Mouse (Mus musculus) heart, embryonic 14.5 days (tissue): ENCODE measurements around the gene Rpl31. TPM values are rescaled to one million over a fixed set of nuclear protein-coding genes. Genes with fewer than 3 reads are reported as not detected.

Source experiments
- ATAC-seq: fragments of 200-750 bp; cut with Nextera tagmentation; 2 replicates; pipeline ENCODE4 v1.8.0; 2017; ENCODE audit warnings: low read depth, moderate TSS enrichment; ENCODE audit not compliant: insufficient number of reproducible peaks, insufficient read depth, low FRiP score
- H3K27ac ChIP-seq, 2 experiments: fragments of 200-500 bp in 1 of 2; fragments of 300-500 bp in 1 of 2; sonication (generic) in 1 of 2; replicated peaks in 1 of 2; 2 replicates each; pipeline ENCODE4 v1.5.1; 2012 to 2014; ENCODE audit warnings: low read depth in 2 of 2, low read length in 2 of 2, control low read depth in 1 of 2, mild to moderate bottlenecking in 1 of 2, mixed read lengths in 1 of 2; ENCODE audit not compliant: control insufficient read depth in 1 of 2, insufficient read depth in 1 of 2
- H3K27me3 ChIP-seq: fragments of 300-500 bp; sonication (generic); 2 replicates; pipeline ENCODE4 v1.6.1; 2014; ENCODE audit warnings: mild to moderate bottlenecking, low read length, control low read depth; ENCODE audit not compliant: control insufficient read depth, insufficient read depth
- H3K36me3 ChIP-seq: fragments of 300-500 bp; sonication (generic); 2 replicates; pipeline ENCODE4 v1.6.1; 2014; ENCODE audit warnings: mild to moderate bottlenecking, control low read depth, low read length, mixed read lengths; ENCODE audit not compliant: control insufficient read depth, insufficient read depth
- H3K4me1 ChIP-seq, 2 experiments: fragments of 200-500 bp in 1 of 2; fragments of 300-500 bp in 1 of 2; sonication (generic) in 1 of 2; 2 replicates each; pipeline ENCODE4 v1.6.1; 2012 to 2014; ENCODE audit warnings: low read length in 2 of 2, control low read depth in 1 of 2, mixed read lengths in 1 of 2; ENCODE audit not compliant: control insufficient read depth in 2 of 2, insufficient read depth in 2 of 2
- H3K4me2 ChIP-seq: fragments of 300-500 bp; sonication (generic); 2 replicates; pipeline ENCODE4 v1.6.1; 2014; ENCODE audit warnings: mild to moderate bottlenecking, low read length
- H3K4me3 ChIP-seq, 2 experiments: fragments of 200-500 bp in 1 of 2; fragments of 300-500 bp in 1 of 2; sonication (generic) in 1 of 2; 2 replicates each; pipeline ENCODE4 v1.5.1; 2012 to 2014; ENCODE audit warnings: low read length in 2 of 2, mild to moderate bottlenecking in 2 of 2, control low read depth in 1 of 2, low read depth in 1 of 2, moderate library complexity in 1 of 2; ENCODE audit not compliant: control insufficient read depth in 1 of 2, insufficient read depth in 1 of 2
- H3K9ac ChIP-seq: fragments of 300-500 bp; sonication (generic); 2 replicates; pipeline ENCODE4 v1.6.1; 2014; ENCODE audit warnings: mild to moderate bottlenecking, low read length
- H3K9me3 ChIP-seq: fragments of 300-500 bp; sonication (generic); 2 replicates; pipeline ENCODE4 v1.6.1; 2016; ENCODE audit warnings: low read length, control low read depth; ENCODE audit not compliant: control insufficient read depth
- WGBS: fragments of 180-500 bp; shearing (Covaris S2); extraction: QIAGEN DNeasy Blood & Tissue Kit; methylation state at CpG from one replicate; pipeline ENCODE4 v1.1.7; 2014; 5-methylcytosine and 5-hydroxymethylcytosine counted together
- polyA plus RNA-seq: library from polyadenylated mRNA; unstranded; fragments of >200 nt; fragmentation: Nextera tagmentation; extraction: Ambion mirVana; gene quantifications from 2 replicates; pipeline ENCODE4 v1.2.1, GENCODE M21; 2014

Gene Rpl31
- polyA plus RNA-seq, 1 experiment from 2014 or later: 528 TPM

GRCm38 (mm10) chr1:39332456-39332855 lies 35.2 kb upstream of the Rpl31 start:
- no peaks in the 10 kb centered on the region for H3K9me3 ChIP-seq
- no peaks in the 10 kb centered on the region for H3K27me3 ChIP-seq
- no peaks in the 10 kb centered on the region for H3K36me3 ChIP-seq
- H3K27ac ChIP-seq: no peak overlapping the region
- no peak for ATAC-seq
- no peak overlapping the region for H3K9ac ChIP-seq
- peaks cover 18 to 46% of the 10 kb centered on the region in 2 experiments for H3K4me1 ChIP-seq
- no peak overlapping the region for H3K4me2 ChIP-seq
- 73% methylated on average over 4 of the region's 4 CpGs for WGBS
- H3K4me3 ChIP-seq: no peak overlapping the region

DNA sequence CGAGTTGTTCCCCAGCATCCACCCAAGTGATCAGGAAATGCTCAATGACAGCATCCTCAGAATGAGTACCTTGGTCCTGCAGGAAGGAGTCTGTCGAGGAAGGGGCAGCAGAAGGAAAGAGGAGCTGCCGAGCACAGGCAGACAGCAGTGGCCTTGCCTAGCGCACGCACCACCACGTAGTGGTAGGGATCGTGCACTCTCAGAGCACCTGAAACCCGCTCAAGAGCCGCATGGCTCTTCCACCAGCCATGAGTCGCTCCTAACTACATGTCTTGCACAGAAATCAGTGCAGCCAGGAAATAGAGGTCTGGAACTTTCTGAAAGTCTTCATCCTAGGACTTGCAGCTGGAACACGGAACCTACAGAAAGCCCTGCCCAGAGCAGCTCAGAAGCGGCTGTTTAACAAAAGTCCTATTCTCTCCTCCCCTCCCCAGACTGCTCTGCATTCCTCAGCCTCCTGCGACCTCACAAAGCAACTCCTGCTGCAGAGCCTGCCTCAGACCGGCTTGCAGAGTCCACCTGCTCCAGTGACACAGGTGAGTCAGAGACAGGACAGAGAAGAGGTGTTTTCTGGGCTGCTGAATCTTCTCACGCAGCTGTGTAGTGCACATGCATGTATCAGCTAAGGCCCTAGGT lies 32.0 kb upstream of the Rpl31 start:
- no peak overlapping the region for H3K9ac ChIP-seq
- H3K4me3 ChIP-seq: no peak overlapping the region
- ATAC-seq: no peak
- H3K9me3 ChIP-seq: no peaks in the 10 kb centered on the region
- H3K4me1 ChIP-seq: peaks cover 12 to 28% of the 10 kb centered on the region in 2 experiments
- H3K27ac ChIP-seq: no peak overlapping the region
- WGBS: 30% methylated on average over 15 of the region's 15 CpGs
- H3K27me3 ChIP-seq: no peaks in the 10 kb centered on the region
- no peak overlapping the region for H3K4me2 ChIP-seq
- no peaks in the 10 kb centered on the region for H3K36me3 ChIP-seq

- WGBS: 81% methylated on average over 8 of the region's 8 CpGs
- Histone ChIP-seq H3K27ac (no peak overlapping the region), H3K4me3 (no peak overlapping the region), H3K4me1 (peaks cover 4 to 18% of the 10 kb centered on the region in 2 experiments), H3K9ac (no peak overlapping the region), H3K4me2 (no peak overlapping the region), H3K9me3 (no peaks in the 10 kb centered on the region), H3K36me3 (no peaks in the 10 kb centered on the region), H3K27me3 (no peaks in the 10 kb centered on the region)
- ATAC-seq: no peak
Observed at GRCm38 (mm10) chr1:39336788-39337187, 30.9 kb upstream of the Rpl31 start.

- no peak overlapping the region for H3K4me2 ChIP-seq
- no peaks in the 10 kb centered on the region for H3K9me3 ChIP-seq
- H3K9ac ChIP-seq: no peak overlapping the region
- peaks cover 2 to 10% of the 10 kb centered on the region in 2 experiments for H3K4me1 ChIP-seq
- H3K4me3 ChIP-seq: no peak overlapping the region
- no peak for ATAC-seq
- 73% methylated on average over 10 of the region's 10 CpGs for WGBS
- H3K27me3 ChIP-seq: no peaks in the 10 kb centered on the region
- H3K36me3 ChIP-seq: no peaks in the 10 kb centered on the region
- H3K27ac ChIP-seq: no peak overlapping the region
Observed at GRCm38 (mm10) chr1:39338831-39339230, 28.8 kb upstream of the Rpl31 start.

DNA sequence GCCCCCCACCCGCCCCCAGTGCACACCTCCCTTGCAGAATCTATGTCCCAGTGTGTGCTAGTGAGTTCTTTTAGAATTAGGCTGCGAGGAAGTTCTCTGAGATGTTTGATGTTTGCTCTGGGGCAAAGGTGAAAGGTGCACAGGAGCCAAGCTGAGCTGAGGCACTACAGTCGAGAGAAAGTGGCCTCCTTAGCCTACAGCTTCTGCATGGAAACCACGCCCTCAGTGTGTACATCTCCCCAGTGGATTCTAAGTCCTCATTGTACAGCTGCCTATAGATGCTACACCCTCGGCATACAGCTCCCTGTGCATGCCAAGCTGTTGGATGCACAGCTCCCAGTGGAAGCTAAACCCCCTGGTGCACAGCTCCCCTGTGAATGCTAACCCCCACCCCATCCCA lies 28.2 kb upstream of the Rpl31 start:
- ATAC-seq: no peak
- Histone ChIP-seq H3K9me3 (no peaks in the 10 kb centered on the region), H3K27ac (no peak overlapping the region), H3K4me2 (no peak overlapping the region), H3K27me3 (no peaks in the 10 kb centered on the region), H3K4me1 (peaks cover 2 to 10% of the 10 kb centered on the region in 2 experiments), H3K9ac (no peak overlapping the region), H3K4me3 (no peak overlapping the region), H3K36me3 (no peaks in the 10 kb centered on the region)
- 64% methylated on average over 5 of the region's 5 CpGs for WGBS

DNA sequence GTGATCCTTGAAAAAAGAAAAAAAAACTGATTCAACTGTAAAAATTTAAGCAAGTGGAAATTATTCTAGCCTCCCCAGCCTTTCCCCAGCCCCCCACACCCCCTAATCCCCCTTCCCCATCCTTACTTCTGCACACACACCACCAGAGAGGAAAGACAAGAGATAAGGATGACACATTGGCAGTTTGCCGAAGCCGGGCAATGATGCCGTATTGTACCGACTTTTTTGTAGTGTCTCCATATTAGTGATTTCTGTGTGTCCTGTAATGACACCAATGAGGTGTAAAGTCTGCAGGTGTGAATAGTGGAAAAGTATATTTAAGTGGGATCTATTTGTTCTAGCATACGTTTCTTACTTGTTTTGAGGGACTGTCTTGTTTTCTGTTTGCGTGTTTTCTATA lies 27.5 kb upstream of the Rpl31 start:
- no peak overlapping the region for H3K9ac ChIP-seq
- WGBS: 38% methylated on average over 6 of the region's 6 CpGs
- H3K36me3 ChIP-seq: no peaks in the 10 kb centered on the region
- H3K4me2 ChIP-seq: no peak overlapping the region
- no peak for ATAC-seq
- no peak overlapping the region for H3K27ac ChIP-seq
- peaks cover 2 to 10% of the 10 kb centered on the region in 2 experiments for H3K4me1 ChIP-seq
- no peaks in the 10 kb centered on the region for H3K27me3 ChIP-seq
- no peaks in the 10 kb centered on the region for H3K9me3 ChIP-seq
- no peak overlapping the region for H3K4me3 ChIP-seq

- no peaks in the 10 kb centered on the region for H3K36me3 ChIP-seq
- no peaks in the 10 kb centered on the region for H3K9me3 ChIP-seq
- no peak; the same call in 1 of the 2 replicates for ATAC-seq
- H3K27ac ChIP-seq: no peak overlapping the region
- no peak overlapping the region for H3K4me2 ChIP-seq
- H3K9ac ChIP-seq: no peak overlapping the region
- no peaks in the 10 kb centered on the region for H3K27me3 ChIP-seq
- H3K4me3 ChIP-seq: no peak overlapping the region
- 19% methylated on average over 8 of the region's 8 CpGs for WGBS
- peaks cover 2 to 8% of the 10 kb centered on the region in 2 experiments for H3K4me1 ChIP-seq
Observed at GRCm38 (mm10) chr1:39340647-39341046, 27.0 kb upstream of the Rpl31 start.

DNA sequence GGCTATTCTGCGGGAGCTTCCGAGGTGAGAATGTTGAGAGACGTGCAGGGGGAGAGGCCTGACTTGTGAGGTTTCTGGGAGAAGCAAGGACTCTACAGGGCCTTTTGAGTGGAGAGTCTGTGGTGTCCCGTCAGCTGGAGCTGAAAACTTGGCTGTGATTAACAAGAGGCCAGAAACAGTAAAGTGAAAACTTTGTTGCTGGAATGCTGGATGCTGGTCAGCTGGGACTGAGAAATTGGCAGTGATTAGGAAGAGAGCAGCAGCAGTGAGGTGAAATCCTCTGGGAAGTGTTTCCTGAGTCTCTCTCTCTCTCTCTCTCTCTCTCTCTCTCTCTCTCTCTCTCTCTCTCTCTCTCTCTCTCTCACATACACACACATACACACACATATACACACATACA lies 25.8 kb upstream of the Rpl31 start:
- ATAC-seq: no peak
- Histone ChIP-seq H3K9me3 (no peaks in the 10 kb centered on the region), H3K27me3 (no peaks in the 10 kb centered on the region), H3K4me2 (no peak overlapping the region), H3K9ac (no peak overlapping the region), H3K27ac (no peak overlapping the region), H3K4me3 (no peak overlapping the region), H3K4me1 (no peaks in the 10 kb centered on the region), H3K36me3 (no peaks in the 10 kb centered on the region)
- 79% methylated on average over 4 of the region's 4 CpGs for WGBS
